Mouse (Mus musculus): ENCODE results near the gene Capza2. TPM values are rescaled to one million over a fixed set of nuclear protein-coding genes. Genes with fewer than 3 reads are reported as not detected.

The Capza2 gene
- polyA plus RNA-seq, 2 experiments, result 32.1 to 91.6 TPM

- DNase-seq (ENCODE audit: low read depth in 3 of 3, low spot score in 3 of 3) (no peak), ATAC-seq (ENCODE audit: insufficient read depth) (no peak)
- TF ChIP-seq EP300 (IDR thresholded peaks at IDR 0.05; ENCODE audit: low read depth), result no peak
- TF ChIP-seq CTCF (IDR thresholded peaks at IDR 0.05; ENCODE audit: low read depth), result no peak
- no peak overlapping the region for H3K9ac ChIP-seq (replicated peaks)
- no peaks in the 10 kb centered on the region for H3K9me3 ChIP-seq (ENCODE audit: control insufficient read depth, low read length)
- H3K4me3 ChIP-seq (ENCODE audit: insufficient read depth in 1 of 2, low read depth in 2 of 2, low read length in 2 of 2), result no peak overlapping the region
- H3K27me3 ChIP-seq (ENCODE audit: control insufficient read depth, insufficient read depth, low read length), result no peaks in the 10 kb centered on the region
- WGBS (ENCODE audit: insufficient replicate concordance), result 75% methylated on average over 2 of the region's 2 CpGs
- H3K4me2 ChIP-seq (ENCODE audit: low read depth), result no peak overlapping the region
- peaks cover 17% of the 10 kb centered on the region for H3K36me3 ChIP-seq (replicated peaks; ENCODE audit: control insufficient read depth, insufficient read depth, low read depth)
- H3K4me1 ChIP-seq (replicated peaks; ENCODE audit: control insufficient read depth in 2 of 2, insufficient read depth in 2 of 2, low read length in 1 of 2), result no peaks in the 10 kb centered on the region
- H3K27ac ChIP-seq, result no peak overlapping the region
Observed at GRCm38 (mm10) chr6:17669826-17670225, 33.8 kb downstream of the Capza2 start.

GRCm38 (mm10) chr6:17675019-17675756, 39.2 kb downstream of the Capza2 start:
- H3K4me2 ChIP-seq (ENCODE audit: low read depth), result no peak overlapping the region
- no peaks in the 10 kb centered on the region for H3K9me3 ChIP-seq (ENCODE audit: control insufficient read depth, low read length)
- peak; percentile 70 for ATAC-seq (ENCODE audit: insufficient read depth)
- H3K4me1 ChIP-seq (replicated peaks; ENCODE audit: control insufficient read depth in 2 of 2, insufficient read depth in 2 of 2, low read length in 1 of 2), result peaks cover 6% of the 10 kb centered on the region in 2 experiments; a peak in 2 of 4 replicates
- DNase-seq (ENCODE audit: low read depth in 3 of 3, low spot score in 3 of 3), result peak; percentile 46 to 56 (median 54)
- no peaks in the 10 kb centered on the region for H3K27me3 ChIP-seq (ENCODE audit: control insufficient read depth, insufficient read depth, low read length)
- TF ChIP-seq EP300 (IDR thresholded peaks at IDR 0.05; ENCODE audit: low read depth) (no peak), CTCF (IDR thresholded peaks at IDR 0.05; ENCODE audit: low read depth) (peak; percentile 92)
- no peak overlapping the region for H3K9ac ChIP-seq (replicated peaks)
- no peak overlapping the region for H3K27ac ChIP-seq
- H3K36me3 ChIP-seq (replicated peaks; ENCODE audit: control insufficient read depth, insufficient read depth, low read depth), result no peaks in the 10 kb centered on the region
- 25% methylated on average over 12 of the region's 12 CpGs for WGBS (ENCODE audit: insufficient replicate concordance)
- H3K4me3 ChIP-seq (ENCODE audit: insufficient read depth in 1 of 2, low read depth in 2 of 2, low read length in 2 of 2), result no peak overlapping the region

DNA sequence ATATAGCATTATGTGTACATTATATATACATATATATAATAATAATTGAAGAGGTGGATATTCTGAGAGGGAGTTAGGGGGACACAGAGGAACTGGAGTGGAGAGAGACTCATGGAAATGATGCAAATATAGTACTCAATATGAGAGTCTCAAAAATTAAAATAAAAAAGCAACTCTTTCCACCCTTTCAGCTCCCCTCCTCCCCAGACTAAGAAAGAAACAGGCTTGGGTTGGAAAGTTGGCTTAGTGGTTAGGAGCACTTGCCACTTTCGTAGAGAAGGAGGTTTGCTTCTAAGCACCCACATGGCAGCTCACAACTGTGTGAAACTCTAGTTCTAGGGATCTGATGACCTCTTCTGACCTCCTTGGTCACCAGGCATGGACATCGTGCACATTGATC, 41.0 kb downstream of the Capza2 start:
- 58% methylated on average over 2 of the region's 2 CpGs for WGBS (ENCODE audit: insufficient replicate concordance)
- no peak for DNase-seq (ENCODE audit: low read depth in 3 of 3, low spot score in 3 of 3)
- no peaks in the 10 kb centered on the region for H3K36me3 ChIP-seq (replicated peaks; ENCODE audit: control insufficient read depth, insufficient read depth, low read depth)
- peaks cover 6 to 9% of the 10 kb centered on the region in 2 experiments; a peak in 3 of 4 replicates for H3K4me1 ChIP-seq (replicated peaks; ENCODE audit: control insufficient read depth in 2 of 2, insufficient read depth in 2 of 2, low read length in 1 of 2)
- H3K9me3 ChIP-seq (ENCODE audit: control insufficient read depth, low read length), result peaks cover 3% of the 10 kb centered on the region; the same call in 1 of the 2 replicates
- no peak overlapping the region for H3K9ac ChIP-seq (replicated peaks)
- TF ChIP-seq CTCF (IDR thresholded peaks at IDR 0.05; ENCODE audit: low read depth) (no peak), EP300 (IDR thresholded peaks at IDR 0.05; ENCODE audit: low read depth) (no peak)
- H3K4me3 ChIP-seq (ENCODE audit: insufficient read depth in 1 of 2, low read depth in 2 of 2, low read length in 2 of 2), result no peak overlapping the region
- no peak overlapping the region for H3K27ac ChIP-seq
- no peak overlapping the region for H3K4me2 ChIP-seq (ENCODE audit: low read depth)
- H3K27me3 ChIP-seq (ENCODE audit: control insufficient read depth, insufficient read depth, low read length), result no peaks in the 10 kb centered on the region
- no peak for ATAC-seq (ENCODE audit: insufficient read depth)

- Histone ChIP-seq H3K27ac (no peak overlapping the region), H3K36me3 (replicated peaks; ENCODE audit: control insufficient read depth, insufficient read depth, low read depth) (no peaks in the 10 kb centered on the region), H3K4me3 (ENCODE audit: insufficient read depth in 1 of 2, low read depth in 2 of 2, low read length in 2 of 2) (no peak overlapping the region), H3K4me1 (replicated peaks; ENCODE audit: control insufficient read depth in 2 of 2, insufficient read depth in 2 of 2, low read length in 1 of 2) (peaks cover 6 to 9% of the 10 kb centered on the region in 2 experiments; a peak in 3 of 4 replicates), H3K4me2 (ENCODE audit: low read depth) (peak overlapping the region; percentile 26; the same call in 1 of the 2 replicates), H3K27me3 (ENCODE audit: control insufficient read depth, insufficient read depth, low read length) (no peaks in the 10 kb centered on the region), H3K9me3 (ENCODE audit: control insufficient read depth, low read length) (peaks cover 3% of the 10 kb centered on the region; the same call in 1 of the 2 replicates), H3K9ac (replicated peaks) (no peak overlapping the region)
- peak; percentile 85 for ATAC-seq (ENCODE audit: insufficient read depth)
- TF ChIP-seq EP300 (IDR thresholded peaks at IDR 0.05; ENCODE audit: low read depth) (peak; percentile 81), CTCF (IDR thresholded peaks at IDR 0.05; ENCODE audit: low read depth) (no peak)
- peak in 2 of 3 experiments; percentile 16 to 51 for DNase-seq (ENCODE audit: low read depth in 3 of 3, low spot score in 3 of 3)
- WGBS (ENCODE audit: insufficient replicate concordance), result 66% methylated on average over 6 of the region's 6 CpGs
Observed at GRCm38 (mm10) chr6:17680266-17680925, 44.4 kb downstream of the Capza2 start.

GRCm38 (mm10) chr6:17681810-17682209, 45.8 kb downstream of the Capza2 start:
- Histone ChIP-seq H3K9ac (replicated peaks) (no peak overlapping the region), H3K27me3 (ENCODE audit: control insufficient read depth, insufficient read depth, low read length) (no peaks in the 10 kb centered on the region), H3K4me1 (replicated peaks; ENCODE audit: control insufficient read depth in 2 of 2, insufficient read depth in 2 of 2, low read length in 1 of 2) (peaks cover 6 to 9% of the 10 kb centered on the region in 2 experiments; a peak in 3 of 4 replicates), H3K27ac (no peak overlapping the region), H3K4me3 (ENCODE audit: insufficient read depth in 1 of 2, low read depth in 2 of 2, low read length in 2 of 2) (no peak overlapping the region), H3K36me3 (replicated peaks; ENCODE audit: control insufficient read depth, insufficient read depth, low read depth) (no peaks in the 10 kb centered on the region), H3K9me3 (ENCODE audit: control insufficient read depth, low read length) (peaks cover 3% of the 10 kb centered on the region; the same call in 1 of the 2 replicates), H3K4me2 (ENCODE audit: low read depth) (no peak overlapping the region)
- TF ChIP-seq EP300 (IDR thresholded peaks at IDR 0.05; ENCODE audit: low read depth) (no peak), CTCF (IDR thresholded peaks at IDR 0.05; ENCODE audit: low read depth) (no peak)
- peak; percentile 11; the same call in 1 of the 2 replicates for ATAC-seq (ENCODE audit: insufficient read depth)
- no peak for DNase-seq (ENCODE audit: low read depth in 3 of 3, low spot score in 3 of 3)
- WGBS (ENCODE audit: insufficient replicate concordance), result 83% methylated on average over 8 of the region's 8 CpGs
